ENCODE assay signal across 19 mouse cellular contexts in genomic region chr2:158080622-158081241, GRCm38 (mm10). TPM values are rescaled to one million over a fixed set of nuclear protein-coding genes. Genes with fewer than 3 reads are reported as not detected.
A peak's percentile ranks its signal among the peaks of the same experiment; 100 is the strongest.
DNase-seq lines count a peak whose midpoint lies in the region; ATAC-seq and TF ChIP-seq lines count a peak whose summit lies in the region.
"Had no signal": no experiment of that assay in that cellular context is flagged by ENCODE, and none has a peak within 500 bp of the region (broad histone marks: within the 10 kb centered on the region; RNA-seq: fewer than 3 reads in every experiment).

No protein-coding gene starts in this region.

- no peak overlapping the region for H3K4me2 ChIP-seq in kidney, embryonic 14.5 days (replicated peaks; ENCODE audit: low read depth, low read length)
- peak overlapping the region; percentile 22 for H3K4me2 ChIP-seq in intestine, postnatal 0 days (replicated peaks; ENCODE audit: low read depth)
- H3K4me2 ChIP-seq in liver, embryonic 14.5 days (ENCODE audit: low read depth): peak overlapping the region; percentile 13
- no peak overlapping the region for H3K4me2 ChIP-seq in stomach, postnatal 0 days (replicated peaks; ENCODE audit: low read depth)
- no peak overlapping the region for H3K4me2 ChIP-seq in forebrain, embryonic 12.5 days
- H3K4me2 ChIP-seq: hindbrain, embryonic 14.5 days; lung, embryonic 14.5 days; midbrain, embryonic 12.5 days; neural tube, embryonic 13.5 days had no signal

- TF ChIP-seq CTCF in intestine, postnatal 0 days (IDR thresholded peaks at IDR 0.05; ENCODE audit: low read depth): no peak
- no peak for TF ChIP-seq CTCF in liver, embryonic 14.5 days (IDR thresholded peaks at IDR 0.05; ENCODE audit: low read depth)
- TF ChIP-seq CTCF in stomach, postnatal 0 days (IDR thresholded peaks at IDR 0.05; ENCODE audit: low read depth): no peak
- TF ChIP-seq CTCF in left cerebral cortex, adult 2 months (IDR thresholded peaks at IDR 0.05): no peak

- no peak overlapping the region for H3K9ac ChIP-seq in kidney, embryonic 14.5 days (ENCODE audit: low read depth, low read length)
- no peak overlapping the region for H3K9ac ChIP-seq in intestine, postnatal 0 days (ENCODE audit: low read depth, low read length)
- H3K9ac ChIP-seq in liver, embryonic 14.5 days (replicated peaks): no peak overlapping the region
- H3K9ac ChIP-seq in stomach, postnatal 0 days (ENCODE audit: low read length): no peak overlapping the region
- H3K9ac ChIP-seq in forebrain, embryonic 12.5 days: no peak overlapping the region
- H3K9ac ChIP-seq: hindbrain, embryonic 14.5 days; lung, embryonic 14.5 days; midbrain, embryonic 12.5 days; neural tube, embryonic 13.5 days had no signal

- no peak for TF ChIP-seq EP300 in liver, embryonic 14.5 days (IDR thresholded peaks at IDR 0.05; ENCODE audit: low read depth)
- TF ChIP-seq EP300 in stomach, postnatal 0 days (optimal IDR thresholded peaks at IDR 0.05): no peak

- H3K4me3 ChIP-seq in kidney, embryonic 14.5 days (ENCODE audit: low read length): no peak overlapping the region
- H3K4me3 ChIP-seq in intestine, postnatal 0 days (ENCODE audit: low read depth, low read length): no peak overlapping the region
- H3K4me3 ChIP-seq in liver, embryonic 14.5 days (ENCODE audit: insufficient read depth in 1 of 2, low read depth in 2 of 2, low read length in 2 of 2): no peak overlapping the region
- H3K4me3 ChIP-seq in stomach, postnatal 0 days (ENCODE audit: low read depth, low read length): no peak overlapping the region
- H3K4me3 ChIP-seq in forebrain, embryonic 12.5 days (replicated peaks): no peak overlapping the region
- no peak overlapping the region for H3K4me3 ChIP-seq in left cerebral cortex, adult 2 months
- H3K4me3 ChIP-seq: heart, adult 2 months; midbrain, embryonic 12.5 days; neural tube, embryonic 13.5 days had no signal

- intact Hi-C loops in left cerebral cortex, adult 2 months (cut with DNase I): no loop called here

- H3K4me1 ChIP-seq in kidney, embryonic 14.5 days (ENCODE audit: control insufficient read depth, insufficient read depth, low read length): peaks cover 2% of the 10 kb centered on the region; the same call in 1 of the 2 replicates
- H3K4me1 ChIP-seq in intestine, postnatal 0 days (replicated peaks; ENCODE audit: control insufficient read depth, insufficient read depth, low read length): peaks cover 18% of the 10 kb centered on the region; the same call in 1 of the 2 replicates
- H3K4me1 ChIP-seq in liver, embryonic 14.5 days (replicated peaks; ENCODE audit: control insufficient read depth in 2 of 2, insufficient read depth in 2 of 2, low read length in 1 of 2): peaks cover 0 to 17% of the 10 kb centered on the region in 2 experiments; a peak in 2 of 4 replicates
- peaks cover 5% of the 10 kb centered on the region; the same call in 1 of the 2 replicates for H3K4me1 ChIP-seq in stomach, postnatal 0 days (replicated peaks; ENCODE audit: control insufficient read depth, insufficient read depth)
- H3K4me1 ChIP-seq in forebrain, embryonic 12.5 days: peaks cover 6% of the 10 kb centered on the region; the same call in 1 of the 2 replicates
- H3K4me1 ChIP-seq: midbrain, embryonic 12.5 days had no signal

- DNase-seq in kidney, adult 8-10 months: peak; percentile 38 to 62
- DNase-seq in liver, embryonic 14.5 days (ENCODE audit: low read depth in 3 of 3, low spot score in 3 of 3): no peak
- DNase-seq in stomach, postnatal 0 days (ENCODE audit: low spot score): peak; percentile 52
- no peak for DNase-seq in left cerebral cortex, adult 2 months (ENCODE audit: extremely low spot score in 1 of 2, low spot score in 2 of 2)
- DNase-seq: B cell, adult 2 months; cerebellum, adult 8-10 months; gastrocnemius, postnatal 14 days; heart, adult 2 months; layer of hippocampus, postnatal 36 days; thymus, postnatal 36 days had no signal

- no peak overlapping the region for H3K27ac ChIP-seq in kidney, embryonic 14.5 days (ENCODE audit: low read depth, low read length)
- peak overlapping the region; percentile 76 for H3K27ac ChIP-seq in intestine, postnatal 0 days (ENCODE audit: low read depth, low read length)
- no peak overlapping the region; the same call in 1 of the 2 replicates for H3K27ac ChIP-seq in liver, embryonic 14.5 days
- H3K27ac ChIP-seq in stomach, postnatal 0 days (replicated peaks): peak overlapping the region; percentile 70
- no peak overlapping the region for H3K27ac ChIP-seq in forebrain, embryonic 12.5 days
- no peak overlapping the region for H3K27ac ChIP-seq in left cerebral cortex, adult 2 months
- H3K27ac ChIP-seq: heart, adult 2 months; hindbrain, embryonic 14.5 days; midbrain, embryonic 12.5 days; neural tube, embryonic 13.5 days had no signal

- no peaks in the 10 kb centered on the region for H3K27me3 ChIP-seq in kidney, embryonic 14.5 days (ENCODE audit: control insufficient read depth, insufficient read depth, low read length)
- H3K27me3 ChIP-seq in intestine, postnatal 0 days (replicated peaks; ENCODE audit: control insufficient read depth, insufficient read depth, low read length): no peaks in the 10 kb centered on the region
- no peaks in the 10 kb centered on the region for H3K27me3 ChIP-seq in liver, embryonic 14.5 days (ENCODE audit: control insufficient read depth, insufficient read depth, low read length)
- no peaks in the 10 kb centered on the region for H3K27me3 ChIP-seq in stomach, postnatal 0 days (ENCODE audit: control insufficient read depth, insufficient read depth, low read length)
- H3K27me3 ChIP-seq in forebrain, embryonic 12.5 days: no peaks in the 10 kb centered on the region
- H3K27me3 ChIP-seq: midbrain, embryonic 12.5 days; neural tube, embryonic 13.5 days; Patski had no signal

- ATAC-seq in kidney, embryonic 14.5 days (ENCODE audit: low FRiP score, low TSS enrichment): no peak
- peak; percentile 88 for ATAC-seq in intestine, postnatal 0 days
- ATAC-seq in liver, embryonic 14.5 days (ENCODE audit: insufficient read depth): peak; percentile 38; the same call in 1 of the 2 replicates
- peak; percentile 85 for ATAC-seq in stomach, postnatal 0 days (ENCODE audit: low FRiP score, low TSS enrichment)
- no peak for ATAC-seq in forebrain, embryonic 12.5 days (ENCODE audit: low FRiP score)
- ATAC-seq: activated CD4-positive, CD25-positive, alpha-beta regulatory T cell, adult 4 months; Patski had no signal

- 68% methylated on average over 9 of the region's 9 CpGs for WGBS in kidney, embryonic 14.5 days
- WGBS in intestine, postnatal 0 days: 36% methylated on average over 9 of the region's 9 CpGs
- WGBS in liver, embryonic 14.5 days (ENCODE audit: insufficient replicate concordance): 80% methylated on average over 9 of the region's 9 CpGs
- WGBS in stomach, postnatal 0 days: 56% methylated on average over 9 of the region's 9 CpGs
- WGBS in forebrain, embryonic 12.5 days: 89% methylated on average over 9 of the region's 9 CpGs

- H3K9me3 ChIP-seq in kidney, embryonic 14.5 days (ENCODE audit: control insufficient read depth, low read length): no peaks in the 10 kb centered on the region
- H3K9me3 ChIP-seq in intestine, postnatal 0 days (ENCODE audit: control insufficient read depth): no peaks in the 10 kb centered on the region
- no peaks in the 10 kb centered on the region for H3K9me3 ChIP-seq in liver, embryonic 14.5 days (ENCODE audit: control insufficient read depth, low read length)
- no peaks in the 10 kb centered on the region for H3K9me3 ChIP-seq in stomach, postnatal 0 days (ENCODE audit: control insufficient read depth, low read length)
- H3K9me3 ChIP-seq in forebrain, embryonic 12.5 days: no peaks in the 10 kb centered on the region
- H3K9me3 ChIP-seq: midbrain, embryonic 12.5 days; neural tube, embryonic 13.5 days had no signal

- peaks cover 20% of the 10 kb centered on the region for H3K36me3 ChIP-seq in kidney, embryonic 14.5 days (ENCODE audit: control insufficient read depth, insufficient read depth, low read length)
- H3K36me3 ChIP-seq in intestine, postnatal 0 days (ENCODE audit: control insufficient read depth, insufficient read depth): peaks cover 18% of the 10 kb centered on the region
- H3K36me3 ChIP-seq in liver, embryonic 14.5 days (replicated peaks; ENCODE audit: control insufficient read depth, insufficient read depth, low read depth): peaks cover 12% of the 10 kb centered on the region
- H3K36me3 ChIP-seq in stomach, postnatal 0 days (ENCODE audit: control insufficient read depth, insufficient read depth, low read length): peaks cover 5% of the 10 kb centered on the region; the same call in 1 of the 2 replicates
- peaks cover 21% of the 10 kb centered on the region for H3K36me3 ChIP-seq in forebrain, embryonic 12.5 days (replicated peaks)

RNA-seq across cellular contexts. Expression of gene Rprd1b, which starts 52.4 kb away (rescaled TPM):
- polyA plus RNA-seq in kidney, embryonic 14.5 days (2014; fragmentation: Nextera tagmentation; extraction: Ambion mirVana): 41.1 and 53.3 TPM in 2 replicates
- 17.1 and 19.8 TPM in 2 replicates for polyA plus RNA-seq in intestine, postnatal 0 days (2015; fragmentation: Nextera tagmentation; extraction: Ambion mirVana)
- 12.1 and 14.1 TPM in 2 replicates for polyA plus RNA-seq in liver, embryonic 14.5 days (2012; rRNA removed)
- 21.6 and 24.8 TPM in 2 replicates for polyA plus RNA-seq in liver, embryonic 14.5 days (2014; fragmentation: Nextera tagmentation; extraction: Ambion mirVana)
- polyA plus RNA-seq in stomach, postnatal 0 days (2015; fragmentation: Nextera tagmentation; extraction: Ambion mirVana): 20.3 and 20.8 TPM in 2 replicates
- polyA plus RNA-seq in forebrain, embryonic 12.5 days (2016; fragmentation: Nextera tagmentation; extraction: Ambion mirVana): 61.1 and 66.3 TPM in 2 replicates
- total RNA-seq in left cerebral cortex, adult 2 months (2021): 10 to 100 TPM; 58.3 to 61.4 TPM

RNA-seq across cellular contexts. Expression of gene Tti1, which starts 52.5 kb away (rescaled TPM):
- polyA plus RNA-seq in kidney, embryonic 14.5 days (2014; fragmentation: Nextera tagmentation; extraction: Ambion mirVana): 10.6 and 26.6 TPM in 2 replicates
- polyA plus RNA-seq in intestine, postnatal 0 days (2015; fragmentation: Nextera tagmentation; extraction: Ambion mirVana): 5.1 and 5.4 TPM in 2 replicates
- polyA plus RNA-seq in liver, embryonic 14.5 days (2012; rRNA removed): 9.3 and 11.1 TPM in 2 replicates
- polyA plus RNA-seq in liver, embryonic 14.5 days (2014; fragmentation: Nextera tagmentation; extraction: Ambion mirVana): 11.3 and 12.4 TPM in 2 replicates
- 7.0 and 7.7 TPM in 2 replicates for polyA plus RNA-seq in stomach, postnatal 0 days (2015; fragmentation: Nextera tagmentation; extraction: Ambion mirVana)
- 34.5 and 38.2 TPM in 2 replicates for polyA plus RNA-seq in forebrain, embryonic 12.5 days (2016; fragmentation: Nextera tagmentation; extraction: Ambion mirVana)
- 10 to 100 TPM; 20.6 to 22.7 TPM for total RNA-seq in left cerebral cortex, adult 2 months (2021)

Comparison
In these comparisons a context has a peak if more than half of its experiments do, and no peak if none do; other contexts are left out.
1. DNase-seq: peak in kidney, adult 8-10 months (2 of 2) and stomach, postnatal 0 days (single experiment); none in liver, embryonic 14.5 days (0 of 3) and left cerebral cortex, adult 2 months (0 of 2).
2. ATAC-seq: peak in intestine, postnatal 0 days (single experiment), liver, embryonic 14.5 days (single experiment) and stomach, postnatal 0 days (single experiment); none in kidney, embryonic 14.5 days (single experiment) and forebrain, embryonic 12.5 days (single experiment).
3. H3K27ac ChIP-seq: peak in intestine, postnatal 0 days (single experiment) and stomach, postnatal 0 days (single experiment); none in kidney, embryonic 14.5 days (single experiment), liver, embryonic 14.5 days (single experiment), forebrain, embryonic 12.5 days (single experiment) and left cerebral cortex, adult 2 months (single experiment).
4. H3K4me2 ChIP-seq: peak in intestine, postnatal 0 days (single experiment) and liver, embryonic 14.5 days (single experiment); none in kidney, embryonic 14.5 days (single experiment), stomach, postnatal 0 days (single experiment) and forebrain, embryonic 12.5 days (single experiment).